Mouse (Mus musculus) stomach, postnatal 0 days (tissue): ENCODE data around the gene Patl2.

Experiments
- CTCF ChIP-seq: IDR thresholded peaks from 2 replicates; pipeline ENCODE4 v1.5.1; 2016; ENCODE audit warnings: antibody characterized with exemption, low read depth, mild to moderate bottlenecking, moderate library complexity
- EP300 ChIP-seq: optimal IDR thresholded peaks from 2 replicates; pipeline ENCODE3; 2016; ENCODE audit warnings: antibody characterized with exemption

DNA sequence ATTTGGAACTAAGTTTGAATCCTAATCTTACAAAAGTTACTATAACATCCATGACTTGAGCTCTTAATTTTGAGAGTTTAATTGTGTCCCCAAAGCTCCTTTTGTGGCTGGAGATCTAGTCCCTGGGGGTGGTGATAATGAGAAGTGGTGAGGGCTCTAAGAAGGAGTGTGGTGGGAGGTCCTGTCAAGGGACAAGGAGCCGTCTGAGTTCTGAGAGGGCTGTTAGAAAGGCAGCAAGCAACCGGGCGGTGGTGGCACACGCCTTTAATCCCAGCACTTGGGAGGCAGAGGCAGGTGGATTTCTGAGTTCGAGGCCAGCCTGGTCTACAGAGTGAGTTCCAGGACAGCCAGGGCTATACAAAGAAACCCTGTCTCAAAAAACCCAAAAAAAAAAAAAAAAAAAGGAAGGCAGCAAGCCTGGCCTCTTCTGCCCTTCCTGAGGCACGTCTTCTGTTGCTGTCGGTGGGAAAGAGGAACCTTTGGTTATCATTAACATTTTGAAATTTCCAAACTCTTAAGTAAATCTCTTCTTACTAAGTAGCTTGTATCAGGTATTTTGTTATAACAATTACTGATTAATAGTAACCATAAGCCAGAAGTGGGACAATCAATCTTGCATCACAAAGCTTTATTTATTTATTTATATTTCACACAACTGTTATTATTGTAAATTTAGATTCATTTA lies 32.2 kb downstream of the Patl2 start:
- TF ChIP-seq EP300 (no peak), CTCF (no peak)
